Mouse (Mus musculus) c-Kit-positive CD71-positive TER-119-positive erythroid progenitor cells, embryonic 14.5 days (primary cell): Measurements from ENCODE around the gene Irak3.

Experiments
- DNase-seq: peaks from one replicate; pipeline ENCODE4 v3.0.0-alpha.2; 2013; ENCODE audit warnings: low spot score

Irak3 gene

GRCm38 (mm10) chr10:120095136-120095535 lies 106.8 kb downstream of the Irak3 start:
- DNase-seq: no peak

- no peak for DNase-seq
These were observed 109.4 kb downstream of the Irak3 start for GRCm38 (mm10) chr10:120092548-120092947.
